Mouse (Mus musculus): ENCODE data around the gene Clptm1.
"Not testable (repeated sequence)": the region's sequence is repeated elsewhere in the genome, so short reads cannot be mapped to it uniquely, and the experiment has no call there.

The Clptm1 gene

DNA sequence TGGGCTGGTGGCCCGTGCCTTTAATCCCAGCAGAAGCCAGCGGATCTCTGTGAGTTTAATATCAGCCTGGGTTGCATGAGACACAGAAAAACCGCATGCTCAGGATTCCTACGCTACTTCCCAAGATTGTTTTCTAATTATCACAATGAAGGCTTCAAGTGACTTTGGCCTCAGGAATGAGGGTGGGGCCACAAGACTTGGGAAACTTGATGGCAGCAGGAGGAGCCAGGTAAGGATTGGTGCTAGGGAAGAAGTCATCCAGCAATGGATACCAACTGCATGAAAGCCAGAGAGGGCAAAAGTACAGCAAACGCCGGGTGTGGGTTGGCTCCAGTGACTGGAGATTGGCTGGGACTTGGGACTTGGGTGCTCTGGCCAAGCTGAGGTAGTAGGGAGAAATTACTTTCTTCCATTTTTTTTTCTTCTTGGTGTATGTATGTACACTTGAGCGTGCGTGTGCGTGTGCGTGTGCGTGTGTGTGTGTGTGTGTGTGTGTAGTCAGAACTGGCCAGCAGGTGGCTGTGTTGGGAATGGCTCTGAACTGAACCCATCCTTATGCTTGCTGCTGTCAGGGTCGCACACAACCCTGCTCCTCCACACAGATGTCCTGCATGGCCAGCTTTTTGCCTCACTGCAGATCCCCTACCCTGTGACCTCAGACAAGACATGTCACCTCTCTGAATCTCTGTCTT, 55.0 kb downstream of the Clptm1 start:
- no peak for DNase-seq (ENCODE audit: low spot score)

GRCm38 (mm10) chr7:19607291-19607690, 57.5 kb downstream of the Clptm1 start:
- DNase-seq (ENCODE audit: low spot score): no peak

DNA sequence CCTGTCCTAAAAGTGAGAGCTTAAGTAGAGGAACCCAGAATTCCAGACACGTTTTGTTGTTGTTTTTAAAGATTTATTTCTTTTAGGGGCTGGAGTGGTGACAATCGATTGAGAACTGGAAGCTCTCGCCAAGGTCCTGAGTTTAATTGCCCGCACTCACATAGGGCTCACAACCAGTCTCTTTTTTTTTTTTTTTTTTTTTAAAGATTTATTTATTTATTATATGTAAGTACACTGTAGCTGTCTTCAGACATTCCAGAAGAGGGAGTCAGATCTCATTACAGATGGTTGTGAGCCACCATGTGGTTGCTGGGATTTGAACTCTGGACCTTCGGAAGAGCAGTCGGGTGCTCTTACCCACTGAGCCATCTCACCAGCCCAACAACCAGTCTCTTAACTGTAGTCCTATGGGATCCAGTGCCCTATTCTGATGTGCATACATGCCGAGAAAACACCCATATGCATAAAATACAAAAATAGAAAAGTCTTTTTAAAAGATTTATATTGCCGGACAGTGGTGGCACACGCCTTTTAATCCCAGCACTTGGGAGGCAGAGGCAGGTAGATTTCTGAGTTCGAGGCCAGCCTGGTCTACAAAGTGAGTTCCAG, 60.1 kb downstream of the Clptm1 start:
- not testable (repeated sequence) for DNase-seq (ENCODE audit: low spot score)

GRCm38 (mm10) chr7:19603849-19604605, 60.8 kb downstream of the Clptm1 start, which contains the start of gene Clasrp:
Clasrp (minus strand) TSS chr7:19604486.
- peak; percentile 85 for DNase-seq (ENCODE audit: low spot score)

DNA sequence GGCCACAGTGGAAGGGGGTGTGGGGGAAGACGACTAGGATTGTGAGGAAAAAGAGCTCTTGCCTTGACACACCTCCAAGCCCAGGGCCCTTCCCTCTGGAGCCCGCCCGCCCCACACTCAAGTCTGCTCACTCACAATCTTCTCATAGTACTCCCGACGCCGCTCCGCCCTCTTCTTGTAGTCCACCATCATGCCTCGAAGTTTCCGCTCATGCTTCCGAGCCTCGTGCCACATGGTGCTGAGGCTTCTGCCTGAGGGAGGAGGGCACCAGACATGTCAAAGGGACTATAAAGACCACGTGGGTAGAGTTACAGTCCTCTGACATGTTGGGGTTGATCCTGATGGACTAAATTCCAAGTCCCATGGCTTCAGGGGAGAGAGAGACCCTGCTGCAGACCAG, 61.8 kb downstream of the Clptm1 start:
- DNase-seq (ENCODE audit: low spot score): no peak

DNA sequence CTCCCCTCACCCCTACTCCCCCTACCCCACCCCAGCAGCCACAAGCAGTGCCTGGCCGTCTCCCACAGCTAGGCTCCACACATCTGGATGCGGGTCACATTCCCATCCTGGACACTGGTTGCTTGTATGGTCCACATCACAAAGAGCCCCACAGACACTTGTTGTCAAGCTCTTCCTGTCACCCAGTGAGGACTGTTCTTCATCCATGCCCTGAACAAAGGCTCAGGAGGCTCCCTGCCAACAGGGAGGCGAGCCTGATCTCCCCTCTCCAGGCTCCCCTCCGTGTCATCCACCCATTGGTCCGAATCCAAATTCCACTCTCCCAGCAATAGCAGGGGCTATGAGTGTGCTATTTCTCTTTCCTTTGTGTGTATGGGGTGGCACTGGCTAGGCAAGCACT, 64.3 kb downstream of the Clptm1 start:
- DNase-seq (ENCODE audit: low spot score): peak; percentile 6

DNA sequence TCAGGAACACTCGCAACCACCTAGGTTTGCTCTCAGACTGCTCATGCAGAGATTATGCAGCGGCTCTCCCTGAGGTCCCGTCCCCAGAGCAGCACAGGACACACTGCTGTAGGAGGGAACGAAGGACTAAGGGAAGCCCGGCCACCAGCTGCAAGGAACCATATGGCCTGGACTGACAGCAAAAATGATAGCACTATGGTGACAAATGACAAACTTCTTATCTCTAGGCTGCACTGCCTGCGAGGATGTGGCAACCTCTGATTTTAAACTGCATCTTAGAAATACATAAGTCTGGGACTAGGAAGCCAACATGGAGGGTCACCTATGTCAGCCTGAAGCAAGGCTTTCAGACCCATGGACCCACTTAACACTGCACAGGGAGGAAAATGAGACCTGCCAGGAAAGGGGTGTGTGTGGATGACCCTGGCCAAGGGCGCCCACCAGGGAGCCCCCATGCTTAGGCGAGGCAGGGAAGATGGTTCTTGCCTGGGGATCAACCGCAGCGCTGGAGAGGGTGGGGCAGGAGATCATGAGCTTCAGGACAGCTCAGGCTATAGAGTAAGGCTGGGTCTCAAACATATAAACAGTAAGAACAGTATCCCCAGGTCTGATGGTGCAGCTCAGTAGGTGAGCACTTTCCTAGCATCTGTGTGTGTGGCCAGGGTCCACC, 71.6 kb downstream of the Clptm1 start:
- DNase-seq (ENCODE audit: low spot score): no peak

- peak; percentile 42 for DNase-seq (ENCODE audit: low spot score)
Measured at GRCm38 (mm10) chr7:19589917-19590316, 74.9 kb downstream of the Clptm1 start.

GRCm38 (mm10) chr7:19589207-19589606, 75.6 kb downstream of the Clptm1 start:
- no peak for DNase-seq (ENCODE audit: low spot score)

DNA sequence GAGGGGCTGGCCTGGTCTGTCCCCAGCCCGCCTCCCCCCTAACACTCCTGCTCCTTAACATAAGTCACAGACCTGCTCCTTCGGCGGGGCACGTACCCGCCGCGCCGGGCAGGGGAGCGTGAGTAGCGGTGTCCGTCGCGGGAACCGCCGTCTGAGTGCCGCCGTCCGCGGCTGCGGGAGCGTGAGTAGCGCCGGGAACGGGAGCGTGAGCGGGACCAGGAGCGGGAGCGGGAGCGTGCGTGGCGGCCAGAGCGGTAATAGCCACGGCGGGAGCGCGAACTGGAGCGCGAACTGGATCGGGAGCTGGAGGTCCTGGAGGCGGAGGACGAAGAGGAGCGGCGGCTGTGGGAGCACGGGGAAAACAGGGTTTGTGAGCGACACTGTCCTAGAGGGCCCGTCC, 78.6 kb downstream of the Clptm1 start:
- no peak for DNase-seq (ENCODE audit: low spot score)

All from MN1 (cell line).